Mouse (Mus musculus) liver, adult 2 months (tissue): ENCODE measurements around the gene Tbl1x. TPM values are rescaled to one million over a fixed set of nuclear protein-coding genes. Genes with fewer than 3 reads are reported as not detected.
A peak's percentile ranks its signal among the peaks of the same experiment; 100 is the strongest.

Source experiments
- DNase-seq: peaks from one replicate; pipeline ENCODE4 v3.0.0-alpha.2; 2011; ENCODE audit warnings: low read depth, low spot score; ENCODE audit errors: extremely low read depth
- H3K27ac ChIP-seq: fragments of 200-500 bp; replicated peaks from 2 replicates; pipeline ENCODE4 v1.5.1; 2012; ENCODE audit warnings: low read depth, mild to moderate bottlenecking, control low read depth, inconsistent platforms, low read length; ENCODE audit not compliant: insufficient read depth
- H3K27me3 ChIP-seq: fragments of 200-500 bp; 2 replicates; pipeline ENCODE4 v1.6.1; 2012; ENCODE audit warnings: mild to moderate bottlenecking, moderate library complexity, low read length, inconsistent platforms; ENCODE audit not compliant: control insufficient read depth, insufficient read depth
- H3K36me3 ChIP-seq: fragments of 200-500 bp; 2 replicates; pipeline ENCODE4 v1.6.1; 2012; ENCODE audit warnings: low read length, inconsistent platforms; ENCODE audit not compliant: control insufficient read depth, insufficient read depth
- H3K4me1 ChIP-seq: fragments of 200-500 bp; 2 replicates; pipeline ENCODE4 v1.6.1; 2011; ENCODE audit warnings: low read length; ENCODE audit not compliant: control insufficient read depth, insufficient read depth
- H3K4me3 ChIP-seq: fragments of 200-500 bp; 2 replicates; pipeline ENCODE4 v1.5.1; 2011; ENCODE audit warnings: low read depth, mild to moderate bottlenecking, control low read depth, low read length, moderate library complexity; ENCODE audit not compliant: insufficient read depth
- H3K79me2 ChIP-seq: fragments of 200-500 bp; 2 replicates; pipeline ENCODE4 v1.6.1; 2012; ENCODE audit warnings: inconsistent platforms, mild to moderate bottlenecking, low read length, moderate library complexity; ENCODE audit not compliant: control insufficient read depth, insufficient read depth
- H3K9ac ChIP-seq: fragments of 200-500 bp; 2 replicates; pipeline ENCODE4 v1.6.1; 2012; ENCODE audit warnings: low read depth, mild to moderate bottlenecking, control low read depth, inconsistent platforms, low read length
- CTCF ChIP-seq: fragments of 200-500 bp; IDR thresholded peaks from 2 replicates; pipeline ENCODE4 v1.5.1; 2011; ENCODE audit warnings: low read depth, low read length, control low read depth
- POLR2A ChIP-seq: fragments of 200-500 bp; IDR thresholded peaks from 2 replicates; pipeline ENCODE4 v1.6.1; 2011; ENCODE audit warnings: low read length, control low read depth; ENCODE audit not compliant: insufficient read depth; ENCODE audit errors: extremely low read depth
- WGBS: fragments of 180-500 bp; shearing (Covaris S2); methylation state at CpG from one replicate; pipeline ENCODE4 v1.1.7; 2018; 5-methylcytosine and 5-hydroxymethylcytosine counted together
- polyA plus RNA-seq: library from polyadenylated mRNA; depleted of rRNA; stranded (reverse); fragments of >200 nt; gene quantifications from 2 replicates; pipeline ENCODE4 v1.2.3, GENCODE M21; 2012; rRNA removed
- total RNA-seq: library from RNA; depleted of rRNA; stranded (reverse); fragments of >200 nt; gene quantifications from 2 replicates; pipeline ENCODE4 v1.2.3, GENCODE M21; 2014; rRNA removed

Tbl1x gene
- total RNA-seq (16.2 and 21.7 TPM in 2 replicates), polyA plus RNA-seq (9.9 and 10.2 TPM in 2 replicates)

- 2% methylated on average over 33 of the region's 76 CpGs for WGBS
- Histone ChIP-seq H3K79me2 (peaks cover 9% of the 10 kb centered on the region), H3K27me3 (no peaks in the 10 kb centered on the region), H3K27ac (peak within 1 kb of the TSS; percentile 89), H3K36me3 (no peaks in the 10 kb centered on the region), H3K4me1 (peaks cover 3% of the 10 kb centered on the region; the same call in 1 of the 2 replicates), H3K4me3 (peak within 1 kb of the TSS; percentile 98), H3K9ac (peak within 1 kb of the TSS; percentile 97)
- DNase-seq, result peak; percentile 60
- TF ChIP-seq POLR2A (0 out of 2 replicates have a peak, but pooled peaks have one; percentile 17), CTCF (peak; percentile 2; the same call in 1 of the 2 replicates)
Observed at GRCm38 (mm10) chrX:77510371-77511300, at the start of gene Tbl1x. Gene Tbl1x, plus strand, starts transcription at chrX:77511013.

GRCm38 (mm10) chrX:77469216-77469615 is 41.6 kb upstream of the Tbl1x start:
- Histone ChIP-seq H3K4me3 (no peak overlapping the region), H3K9ac (no peak overlapping the region), H3K36me3 (no peaks in the 10 kb centered on the region), H3K4me1 (peaks cover 3% of the 10 kb centered on the region; the same call in 1 of the 2 replicates), H3K79me2 (no peaks in the 10 kb centered on the region), H3K27ac (no peak overlapping the region), H3K27me3 (no peaks in the 10 kb centered on the region)
- DNase-seq, result no peak
- no peak for TF ChIP-seq CTCF
- no peak for TF ChIP-seq POLR2A
- 57% methylated on average over 1 of the region's 1 CpGs for WGBS

DNA sequence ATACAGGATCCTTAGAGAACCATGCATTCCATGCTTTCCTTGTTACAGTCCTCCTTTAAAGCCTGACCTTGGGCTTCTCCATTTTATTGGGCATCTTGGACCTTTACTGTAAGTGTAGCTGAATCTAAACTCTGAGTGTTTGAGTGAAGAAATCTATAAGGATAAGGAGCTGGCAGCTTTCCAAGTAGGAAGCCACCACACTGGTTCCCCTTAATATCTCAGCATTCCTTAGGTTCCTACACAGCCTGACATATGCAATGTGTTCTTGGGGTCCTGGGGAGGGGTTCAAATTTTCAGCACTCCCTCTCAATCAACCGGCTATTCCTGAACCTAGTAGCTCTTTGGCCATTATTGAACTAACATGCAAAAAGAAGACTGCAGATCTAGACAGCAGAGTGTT is 38.0 kb upstream of the Tbl1x start:
- H3K79me2 ChIP-seq, result no peaks in the 10 kb centered on the region
- no peak for DNase-seq
- H3K9ac ChIP-seq, result no peak overlapping the region
- peaks cover 3% of the 10 kb centered on the region; the same call in 1 of the 2 replicates for H3K4me1 ChIP-seq
- H3K27me3 ChIP-seq, result no peaks in the 10 kb centered on the region
- no peak overlapping the region for H3K4me3 ChIP-seq
- peak overlapping the region; percentile 55; the same call in 1 of the 2 replicates for H3K27ac ChIP-seq
- H3K36me3 ChIP-seq, result no peaks in the 10 kb centered on the region
- 22% methylated on average over 1 of the region's 1 CpGs for WGBS
- TF ChIP-seq POLR2A (no peak), CTCF (no peak)

DNA sequence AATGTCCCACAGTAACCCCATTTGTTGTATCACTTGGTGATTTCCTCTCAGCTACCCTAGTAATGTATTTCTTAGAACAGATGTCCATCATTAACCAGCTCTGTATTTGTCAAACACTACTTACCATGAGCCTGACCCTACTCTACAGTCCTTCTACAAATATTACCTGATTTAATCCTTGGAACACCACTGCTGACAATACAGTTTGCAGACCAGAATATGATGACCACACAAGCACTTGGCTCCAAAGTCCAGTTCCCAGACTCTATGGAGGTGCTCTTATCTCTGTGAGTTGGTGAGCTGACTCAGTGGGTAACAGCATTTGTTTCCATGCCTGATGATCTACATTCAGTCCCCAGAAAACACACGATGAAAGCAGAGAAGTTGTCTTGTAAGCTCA is 37.3 kb upstream of the Tbl1x start:
- DNase-seq, result peak; percentile 93
- Histone ChIP-seq H3K79me2 (no peaks in the 10 kb centered on the region), H3K9ac (no peak overlapping the region), H3K36me3 (no peaks in the 10 kb centered on the region), H3K27me3 (no peaks in the 10 kb centered on the region), H3K4me3 (no peak overlapping the region), H3K4me1 (peaks cover 3% of the 10 kb centered on the region; the same call in 1 of the 2 replicates), H3K27ac (no peak overlapping the region)
- no peak for TF ChIP-seq CTCF
- no peak for TF ChIP-seq POLR2A
- 26% methylated on average over 1 of the region's 1 CpGs for WGBS

- Histone ChIP-seq H3K27ac (no peak overlapping the region), H3K4me3 (no peak overlapping the region), H3K9ac (no peak overlapping the region), H3K4me1 (peaks cover 3% of the 10 kb centered on the region; the same call in 1 of the 2 replicates), H3K79me2 (no peaks in the 10 kb centered on the region), H3K36me3 (no peaks in the 10 kb centered on the region), H3K27me3 (no peaks in the 10 kb centered on the region)
- peak; percentile 20 for DNase-seq
- WGBS, result 0% methylated on average over 1 of the region's 1 CpGs
- no peak for TF ChIP-seq POLR2A
- no peak for TF ChIP-seq CTCF
Observed at GRCm38 (mm10) chrX:77474551-77474950, 36.3 kb upstream of the Tbl1x start.
